Mouse (Mus musculus) erythroblast, embryonic 14.5 days (primary cell): ENCODE measurements around the gene Mcat.
A peak's percentile ranks its signal among the peaks of the same experiment; 100 is the strongest.

Source experiments
- GATA1 ChIP-seq: IDR thresholded peaks from 2 replicates; pipeline ENCODE4 v1.6.1; 2012; ENCODE audit warnings: low read length, inconsistent platforms, mixed read lengths
- TAL1 ChIP-seq: IDR thresholded peaks from 3 replicates; pipeline ENCODE4 v1.6.1; 2012; ENCODE audit warnings: low read length, inconsistent platforms, mixed read lengths

GRCm38 (mm10) chr15:83592260-83593188 is 28.9 kb upstream of the Mcat start:
- TF ChIP-seq GATA1 (peak; percentile 83), TAL1 (peak; percentile 83)
